Mouse (Mus musculus): ENCODE data around the gene Slc24a2. TPM values are rescaled to one million over a fixed set of nuclear protein-coding genes. Genes with fewer than 3 reads are reported as not detected.

Slc24a2 gene
- 0.56 TPM for polyA plus RNA-seq (2014; fragmentation: Illumina TruSeq; extraction: RNeasy Lipid Tissue Mini Kit (QIAGEN cat#74804); ENCODE audit: low read depth, low replicate concordance)

GRCm38 (mm10) chr4:87229960-87230551 lies at the start of gene Slc24a2:
Slc24a2 (minus strand) TSS chr4:87230477.

